Mouse (Mus musculus) lung, adult 18-20 months (tissue): ENCODE data around the gene Dock9.
"Not testable (repeated sequence)": the region's sequence is repeated elsewhere in the genome, so short reads cannot be mapped to it uniquely, and the experiment has no call there.

Experiments used
- DNase-seq, 2 experiments: peaks; one replicate each; pipeline ENCODE4 v3.0.0; 2022; ENCODE audit warnings: mixed read lengths in 2 of 2

Dock9 gene

GRCm38 (mm10) chr14:121697709-121698619 lies 99.7 kb downstream of the Dock9 start:
- DNase-seq = peak; percentile 78 to 83

DNA sequence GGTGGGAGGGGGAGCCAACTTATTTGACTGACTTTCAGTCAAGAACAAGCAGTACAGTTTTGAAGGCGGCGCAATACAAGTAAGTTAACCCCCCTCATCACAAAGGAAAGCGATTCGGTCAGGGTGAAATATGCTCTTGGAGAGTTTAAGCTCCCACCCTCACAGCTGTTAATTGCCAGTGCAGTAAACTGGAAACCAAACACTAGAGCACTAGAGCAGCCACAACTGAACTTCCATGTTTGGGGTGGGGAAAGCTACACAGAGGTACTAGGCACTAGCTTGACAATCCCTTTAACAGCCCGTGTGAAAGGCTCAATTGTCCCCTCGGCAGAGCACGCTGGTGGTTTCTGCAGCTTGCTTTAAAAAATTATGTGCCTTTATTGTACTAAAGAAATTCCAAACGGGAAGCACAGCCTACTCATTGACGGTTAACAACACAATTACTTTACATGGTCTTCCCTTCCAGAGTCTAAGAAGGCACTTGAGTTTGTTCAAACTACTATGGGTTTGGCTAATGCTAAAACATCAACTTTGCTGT lies 100.4 kb downstream of the Dock9 start:
- DNase-seq = no peak

- no peak for DNase-seq
Observed at GRCm38 (mm10) chr14:121696429-121697118, 101.1 kb downstream of the Dock9 start.

- DNase-seq = no peak
Observed at GRCm38 (mm10) chr14:121694706-121695105, 102.9 kb downstream of the Dock9 start.

- DNase-seq = no peak
Observed at GRCm38 (mm10) chr14:121693991-121694594, 103.5 kb downstream of the Dock9 start.

- DNase-seq = not testable (repeated sequence)
Observed at GRCm38 (mm10) chr14:121689649-121690048, 108.0 kb downstream of the Dock9 start.

GRCm38 (mm10) chr14:121688175-121688574 lies 109.5 kb downstream of the Dock9 start:
- DNase-seq = no peak

DNA sequence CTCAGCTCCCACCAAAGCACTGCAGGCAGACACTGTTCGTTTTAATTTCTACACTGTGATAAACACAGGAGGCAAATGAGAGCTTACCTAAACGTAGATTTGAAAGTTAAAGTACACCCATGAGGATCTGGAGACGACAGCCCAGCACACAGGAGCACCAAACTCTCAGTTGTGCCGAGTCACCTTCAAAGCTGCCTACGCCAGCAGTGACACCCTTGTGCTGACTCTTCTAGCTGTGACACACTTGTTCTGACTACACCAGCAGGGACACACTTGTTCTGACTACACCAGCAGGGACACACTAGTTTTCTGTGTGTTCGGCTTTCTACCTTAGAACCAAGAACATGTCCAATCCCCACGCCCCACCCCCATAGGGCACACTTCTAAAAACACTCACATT lies 110.4 kb downstream of the Dock9 start:
- no peak for DNase-seq

DNA sequence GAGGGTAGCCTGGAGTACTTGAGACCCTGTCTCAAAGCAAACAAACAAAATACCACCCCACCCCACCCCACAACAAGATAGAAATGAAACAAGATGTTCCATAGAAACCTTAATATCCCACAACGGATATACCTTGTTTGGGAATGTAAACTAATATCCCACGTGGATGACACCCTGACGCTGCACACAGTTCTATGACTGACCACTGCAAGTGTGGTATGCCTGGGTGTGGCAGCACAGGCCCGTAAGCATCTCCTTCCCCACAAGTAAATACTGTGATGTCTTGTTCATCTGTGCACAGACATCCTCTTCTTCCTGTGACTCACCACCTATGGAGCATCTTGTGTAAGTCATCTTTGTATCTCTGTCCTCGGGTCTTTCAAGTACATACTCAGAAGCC lies 118.7 kb downstream of the Dock9 start:
- no peak for DNase-seq

- no peak for DNase-seq
Observed at GRCm38 (mm10) chr14:121678445-121678844, 119.2 kb downstream of the Dock9 start.

DNA sequence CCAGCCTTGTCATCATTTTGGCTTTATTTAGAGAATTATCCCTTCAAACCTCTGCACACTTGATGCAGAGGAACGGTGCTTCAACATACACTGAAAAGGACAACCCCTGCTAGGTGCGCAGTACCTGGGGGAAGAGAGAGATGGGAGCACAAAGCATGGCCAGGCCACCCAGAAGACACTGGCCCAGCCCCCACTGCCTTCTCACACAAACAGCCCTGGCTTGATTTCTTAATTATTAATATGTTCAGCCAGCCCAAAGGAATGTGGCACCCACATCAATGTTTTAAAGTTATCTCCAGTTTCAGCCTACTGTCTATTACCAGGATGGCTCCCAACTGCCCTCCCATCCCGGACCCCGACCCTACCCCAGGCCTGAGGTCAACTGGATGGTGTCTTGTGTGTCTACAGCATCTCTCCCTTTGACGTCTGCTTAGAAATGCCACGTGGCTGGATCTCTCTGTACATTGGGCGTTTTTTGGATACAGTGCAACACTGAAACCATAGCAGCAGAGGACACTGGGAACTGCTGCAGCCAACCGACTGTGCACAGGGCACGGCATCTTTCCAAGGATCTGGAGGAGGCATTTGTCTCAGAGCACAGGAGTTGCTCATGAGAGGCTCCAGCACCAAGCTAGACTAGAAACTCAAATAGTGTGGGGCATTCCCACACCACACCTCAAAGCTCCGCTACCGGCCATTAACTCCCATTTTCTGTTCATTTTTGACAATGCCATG lies 120.9 kb downstream of the Dock9 start:
- DNase-seq = no peak

DNA sequence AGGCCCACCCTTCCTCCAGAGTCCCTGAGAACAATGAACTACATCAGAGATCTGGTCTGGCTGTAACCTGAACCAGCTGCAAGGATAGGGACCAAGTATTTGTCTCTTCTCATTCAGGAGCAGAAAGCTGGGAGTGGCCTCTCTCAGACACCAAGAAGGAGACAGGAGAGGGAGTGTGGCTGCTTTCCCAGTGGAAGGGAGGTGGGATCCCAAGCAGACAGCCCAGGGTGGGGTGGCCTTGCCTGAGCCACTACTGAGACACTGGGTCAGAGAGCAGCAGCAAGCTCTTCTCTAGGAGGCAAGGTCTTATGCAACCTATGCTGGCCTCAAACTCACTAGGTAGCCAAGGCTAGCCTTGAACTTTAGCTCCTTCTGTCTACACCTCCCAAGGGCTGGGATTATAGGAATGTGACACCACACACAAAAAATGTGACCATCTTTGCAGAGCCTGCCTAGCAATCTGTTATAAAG lies 121.5 kb downstream of the Dock9 start:
- no peak for DNase-seq

- peak in 1 of 2 experiments; percentile 39 for DNase-seq
Observed at GRCm38 (mm10) chr14:121675579-121675978, 122.1 kb downstream of the Dock9 start.

GRCm38 (mm10) chr14:121675146-121675545 lies 122.5 kb downstream of the Dock9 start:
- DNase-seq = no peak

DNA sequence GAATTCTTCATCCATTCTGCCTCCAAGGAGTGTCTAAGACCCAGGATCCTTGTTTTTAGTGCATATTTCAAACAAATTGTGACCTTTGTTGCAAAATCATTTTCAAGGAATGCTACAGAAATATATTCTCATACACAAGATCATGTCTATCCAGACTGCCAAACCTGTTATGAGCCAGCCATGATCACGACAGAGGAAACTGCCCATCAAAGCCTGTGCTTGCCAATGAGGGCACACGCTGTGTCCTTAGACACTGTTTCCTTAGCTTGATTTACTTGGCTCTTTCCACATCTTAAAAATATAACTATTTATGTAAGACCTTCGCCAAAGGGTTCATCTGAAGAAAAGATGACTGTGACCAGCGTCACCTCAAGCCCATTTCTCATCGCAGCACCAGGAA lies 127.6 kb downstream of the Dock9 start:
- no peak for DNase-seq

- no peak for DNase-seq
Observed at GRCm38 (mm10) chr14:121666641-121667274, 130.9 kb downstream of the Dock9 start.

DNA sequence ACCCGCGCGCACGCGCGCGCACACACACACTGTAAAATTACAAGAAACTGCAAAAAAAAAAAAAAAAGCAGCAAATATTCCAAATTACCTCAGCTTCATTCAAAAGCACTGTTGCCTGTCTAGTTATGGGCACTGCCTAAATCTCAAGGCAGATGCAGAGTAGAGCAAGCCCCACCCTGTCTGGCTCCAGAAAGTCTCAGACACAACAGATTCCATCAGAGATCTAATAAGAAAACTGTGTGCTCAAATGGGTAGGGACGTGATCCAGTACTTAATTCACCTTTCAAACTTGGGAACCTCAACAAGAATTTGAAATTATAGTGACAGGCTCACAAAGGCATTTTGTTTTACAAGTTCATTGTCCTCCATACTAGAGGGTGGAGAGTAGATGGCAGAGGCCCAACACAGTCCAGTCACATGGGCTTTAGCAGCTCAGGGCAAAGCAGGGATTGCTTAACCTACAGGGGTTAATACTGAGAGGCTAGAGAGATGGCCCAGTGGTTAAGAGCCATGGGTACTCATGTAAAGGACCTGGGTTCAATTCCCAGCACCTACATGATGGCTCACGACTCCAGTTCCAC lies 131.9 kb downstream of the Dock9 start:
- peak in 1 of 2 experiments; percentile 37 for DNase-seq

DNA sequence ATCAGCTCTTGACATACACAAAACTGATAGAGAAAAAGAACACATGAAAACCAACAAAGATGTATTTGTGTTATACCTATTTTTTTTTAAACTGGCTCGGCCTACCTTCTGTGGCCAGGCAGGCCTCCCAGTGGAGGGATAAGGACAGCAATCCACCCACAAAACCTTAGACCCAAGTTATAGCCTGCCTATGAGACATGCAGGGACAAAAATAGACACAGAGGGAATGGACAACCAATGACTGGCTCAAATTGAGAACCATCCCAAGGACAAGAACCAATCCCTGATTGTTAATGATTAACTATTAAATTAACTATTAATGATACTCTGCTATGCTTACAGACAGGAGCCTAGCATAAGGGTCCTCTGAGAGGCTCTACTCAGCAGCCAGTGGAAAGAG lies 133.7 kb downstream of the Dock9 start:
- DNase-seq = no peak

DNA sequence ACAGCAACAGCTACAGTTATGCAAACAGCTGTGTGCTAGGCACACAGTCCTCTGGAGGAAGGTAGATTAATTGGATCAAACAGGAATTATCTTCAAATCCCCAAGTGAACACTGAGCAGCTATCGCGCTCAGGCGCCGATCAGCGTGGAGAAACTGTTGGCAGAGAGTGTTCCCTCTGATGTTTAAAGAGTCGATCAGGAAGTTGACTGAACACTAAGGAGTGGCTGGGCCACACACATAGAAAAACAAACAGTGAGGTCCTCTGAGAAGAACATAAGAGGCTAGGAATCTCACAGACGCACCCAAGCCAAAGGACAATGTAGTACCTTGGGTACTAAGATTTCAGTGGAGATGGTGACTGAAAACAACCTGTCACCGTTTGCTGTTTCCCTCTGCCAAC lies 136.7 kb downstream of the Dock9 start:
- peak; percentile 72 to 85 for DNase-seq

GRCm38 (mm10) chr14:121660167-121660894 lies 137.3 kb downstream of the Dock9 start:
- DNase-seq = peak; percentile 71 to 79
